Mouse (Mus musculus) spleen, postnatal 10 days (tissue): ENCODE data around the gene Dab1.

Experiments
- DNase-seq, 2 experiments: peaks; one replicate each; pipeline ENCODE4 v3.0.0; 2021 to 2022; ENCODE audit warnings: low spot score in 2 of 2

Dab1 gene

DNA sequence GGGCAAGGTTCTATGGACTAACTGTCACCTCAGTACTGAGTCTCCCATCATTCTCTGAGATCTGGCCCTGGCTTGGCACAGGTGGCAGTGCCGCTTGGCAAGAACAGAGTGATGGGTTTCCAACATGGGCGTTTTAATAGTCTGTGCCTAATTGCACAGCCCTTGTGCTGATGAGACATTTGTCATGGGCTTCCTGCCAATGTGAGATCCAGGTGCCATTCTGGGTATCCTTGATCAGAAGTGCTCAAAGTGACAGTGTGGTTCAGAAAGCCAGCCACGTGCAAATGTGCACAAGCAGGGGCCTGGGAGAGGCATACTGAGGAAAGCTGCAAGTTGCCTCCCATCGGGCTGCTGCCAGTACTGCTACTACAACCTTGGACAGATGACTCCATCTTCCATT lies 203.5 kb downstream of the Dab1 start:
- no peak for DNase-seq

DNA sequence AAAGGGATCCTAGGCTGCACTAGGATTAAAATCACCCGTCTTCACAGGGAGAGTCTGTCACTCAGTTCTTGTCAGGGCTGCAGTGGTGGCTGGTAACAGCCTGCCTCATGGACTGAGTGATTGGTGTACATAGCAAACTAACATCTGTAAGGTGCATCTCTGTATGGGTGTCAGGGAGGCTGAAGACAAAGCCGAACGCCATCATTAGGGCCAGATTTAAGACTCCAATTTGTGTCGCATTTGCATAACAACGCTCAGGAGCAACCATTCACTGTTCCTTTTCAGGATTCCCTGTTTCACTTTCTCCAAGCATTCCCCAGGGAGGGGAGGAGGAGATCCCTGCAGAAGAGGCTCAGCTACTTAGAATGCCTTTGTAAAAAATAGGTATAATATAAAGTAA lies 219.2 kb downstream of the Dab1 start:
- no peak for DNase-seq

DNA sequence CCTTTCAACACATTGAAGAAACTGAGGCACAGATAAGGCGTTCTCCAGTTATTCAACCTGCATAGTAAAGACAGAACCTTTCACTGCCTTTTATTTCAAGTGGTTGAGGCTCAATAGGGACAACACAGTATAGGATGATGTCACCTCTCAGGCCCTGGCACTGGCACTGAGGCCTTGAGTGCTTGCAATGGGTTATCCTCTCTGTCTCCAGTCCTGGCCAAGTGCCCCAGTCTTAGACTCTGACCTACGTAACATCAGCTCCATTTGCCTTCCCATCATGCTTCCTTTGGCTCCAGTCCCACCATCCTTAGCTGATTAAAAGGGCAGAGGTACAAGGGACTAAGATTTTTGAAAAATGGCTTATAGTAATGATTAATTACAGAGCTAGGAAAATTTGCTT lies 220.4 kb downstream of the Dab1 start:
- DNase-seq: no peak

DNA sequence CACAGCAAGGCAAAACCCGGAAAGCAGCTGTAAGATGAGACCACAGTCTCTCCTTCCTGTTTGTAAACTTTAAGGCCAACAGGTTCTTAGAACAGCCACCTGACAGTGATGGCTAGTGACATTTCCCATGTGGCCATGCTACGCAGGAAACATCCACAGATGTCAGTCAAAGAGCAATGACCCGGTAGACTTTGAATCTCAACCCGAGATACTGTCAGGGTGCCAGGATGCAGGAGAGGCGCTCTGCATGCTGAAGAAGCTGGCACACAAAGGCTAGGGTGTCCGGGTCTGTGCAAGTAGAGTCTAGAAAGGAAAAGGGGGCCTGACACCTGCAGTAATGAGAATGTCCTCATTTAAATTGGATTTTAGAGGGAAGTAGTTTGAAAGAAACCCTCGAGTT lies 222.0 kb downstream of the Dab1 start:
- DNase-seq: no peak

DNA sequence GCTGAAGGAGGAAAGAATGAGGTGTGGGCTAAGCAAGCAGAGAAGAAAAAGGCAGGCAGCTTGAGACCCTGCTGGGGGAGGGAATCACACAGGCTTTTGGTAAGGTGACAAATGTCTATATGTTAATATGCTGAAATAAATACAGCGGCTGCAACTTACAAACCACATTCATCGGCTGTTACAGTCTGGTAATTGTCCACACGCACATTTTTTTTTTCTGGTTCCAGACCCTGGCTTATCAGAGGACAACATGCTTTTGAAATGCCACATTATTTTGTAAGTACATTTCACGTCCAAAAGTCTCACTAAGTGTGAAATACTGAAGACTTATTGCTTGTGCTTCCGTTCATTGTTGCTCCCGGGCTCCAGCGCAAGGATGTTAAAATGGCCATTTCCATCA lies 225.5 kb downstream of the Dab1 start:
- no peak for DNase-seq

DNA sequence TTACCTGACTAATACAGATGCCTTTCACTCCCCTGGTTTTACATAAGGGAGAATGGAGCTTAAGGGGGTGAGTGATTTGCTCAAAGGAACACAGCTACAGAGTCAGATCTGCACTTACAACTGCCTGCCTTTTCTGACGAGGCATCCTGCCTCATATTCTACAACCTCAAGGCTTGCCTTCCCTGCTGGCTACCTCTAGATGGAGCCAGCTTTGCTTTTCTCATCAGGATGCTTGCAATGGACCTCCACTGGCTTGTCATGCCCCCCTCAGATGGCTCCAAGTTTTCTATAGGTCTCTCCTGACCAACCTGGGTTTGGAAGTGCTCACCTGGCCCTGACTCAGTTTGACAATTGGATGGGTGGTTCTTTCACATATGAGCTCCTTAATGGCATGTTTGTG lies 238.0 kb downstream of the Dab1 start:
- DNase-seq: no peak

DNA sequence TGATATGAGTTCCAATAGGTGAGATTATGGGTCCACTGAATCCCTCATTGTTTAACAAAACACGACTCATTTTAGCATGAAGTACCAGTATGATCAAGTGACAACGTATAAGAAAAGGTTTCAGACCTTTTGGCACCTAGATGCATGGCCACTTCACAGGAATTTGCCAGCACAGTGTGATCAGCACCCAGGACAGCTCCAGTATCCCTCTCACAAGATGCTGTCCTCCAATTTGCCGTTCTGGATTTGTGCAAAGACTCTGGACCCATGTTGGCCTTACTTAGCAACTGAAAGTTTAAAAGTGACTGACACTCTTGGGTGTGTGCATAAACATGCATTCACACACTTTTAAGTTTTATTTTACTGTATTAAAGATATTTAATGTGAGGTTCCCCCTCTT lies 256.4 kb downstream of the Dab1 start:
- DNase-seq: no peak

DNA sequence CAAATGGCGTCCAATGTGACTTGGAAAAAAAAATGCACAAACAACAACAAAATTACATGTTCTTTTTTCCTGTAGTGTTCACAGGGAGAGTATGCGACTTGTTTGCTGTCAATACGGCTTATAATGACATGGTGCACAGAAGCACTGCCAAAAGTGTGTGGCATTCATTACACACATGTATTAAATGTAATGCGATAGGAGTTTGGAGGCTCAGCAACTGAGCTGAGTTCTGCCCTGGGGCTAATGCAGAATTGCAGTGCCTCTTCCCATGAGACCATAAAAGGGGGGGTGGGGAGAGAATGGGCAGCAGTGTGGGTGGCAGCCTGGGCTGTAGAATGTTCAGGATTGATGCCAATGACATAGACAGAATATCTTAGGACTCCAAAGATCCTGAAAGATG lies 259.7 kb downstream of the Dab1 start:
- DNase-seq: no peak

DNA sequence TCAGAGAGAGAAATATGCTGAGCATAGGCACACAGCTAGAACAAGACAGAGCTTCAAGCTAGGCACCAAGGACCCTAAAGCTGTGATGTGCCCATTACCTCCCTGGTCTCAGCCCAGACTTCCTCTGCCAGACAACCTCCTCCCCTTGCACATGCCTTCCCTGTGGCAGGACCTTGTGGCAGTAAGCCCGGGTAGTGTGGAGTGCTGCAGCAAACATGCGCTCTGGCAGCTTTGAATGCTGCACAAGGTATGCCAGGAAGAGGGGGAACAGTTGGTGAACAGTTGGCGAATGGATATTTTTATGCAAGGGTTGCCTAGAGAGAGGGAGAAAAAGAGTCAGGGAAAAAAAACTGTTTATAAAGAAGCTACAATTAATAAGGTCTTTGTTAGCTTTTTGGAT lies 262.5 kb downstream of the Dab1 start:
- no peak for DNase-seq

DNA sequence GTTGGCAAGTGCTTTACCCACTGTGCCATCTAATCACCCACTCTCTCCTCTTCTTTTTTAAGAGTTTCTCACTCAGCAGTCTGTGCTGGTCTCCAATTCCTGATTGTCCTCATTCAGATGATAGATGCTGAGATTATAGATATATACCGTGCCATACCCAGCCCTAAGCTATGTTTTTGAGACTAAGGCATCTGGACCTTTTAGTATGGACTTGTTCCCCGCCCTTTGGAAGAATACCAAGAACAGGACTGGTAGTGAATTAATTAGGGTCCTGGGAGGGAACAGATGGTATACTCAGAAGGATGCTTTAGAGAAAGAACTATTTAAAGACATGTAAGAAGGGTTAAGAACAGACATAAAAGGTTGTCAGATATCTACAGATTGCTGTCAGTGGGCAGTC lies 268.9 kb downstream of the Dab1 start:
- no peak for DNase-seq

DNA sequence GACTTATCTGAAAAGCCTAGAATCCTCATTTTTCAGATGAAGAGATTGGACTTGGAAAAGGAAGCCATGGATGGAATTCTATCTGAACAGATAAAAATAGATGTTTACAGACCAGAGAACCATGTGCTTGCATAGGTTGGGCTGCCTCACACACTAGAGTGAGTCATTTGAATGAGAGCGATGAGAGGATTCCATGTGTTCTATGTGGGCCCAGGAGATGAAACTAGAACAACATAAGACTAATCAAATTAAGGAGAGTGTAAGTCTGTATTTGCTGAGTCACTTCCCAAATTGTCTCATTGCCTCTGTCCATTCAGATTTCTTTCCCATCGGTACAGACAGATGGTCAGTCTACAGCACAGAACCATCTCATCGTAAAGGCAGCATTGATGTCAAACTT lies 270.0 kb downstream of the Dab1 start:
- DNase-seq: no peak

DNA sequence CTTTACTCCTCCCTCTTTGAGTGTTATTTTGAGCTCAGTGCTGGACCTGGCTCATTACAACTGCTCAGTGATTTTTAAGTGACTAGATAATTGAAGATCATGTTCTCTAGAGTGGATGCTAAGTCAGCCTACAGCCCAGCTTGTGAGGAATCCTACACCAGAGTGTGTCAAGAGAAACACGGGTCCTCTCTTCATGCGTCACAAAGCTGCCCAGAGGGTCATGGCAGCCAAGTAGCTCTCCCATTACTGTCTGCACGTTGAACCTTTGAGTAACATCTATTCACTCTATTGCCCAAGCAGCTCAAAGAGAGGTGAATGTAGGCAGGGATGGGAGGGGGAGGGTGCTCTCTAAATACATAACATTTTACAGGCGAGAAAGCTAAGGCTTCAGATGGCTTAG lies 277.6 kb downstream of the Dab1 start:
- no peak for DNase-seq

DNA sequence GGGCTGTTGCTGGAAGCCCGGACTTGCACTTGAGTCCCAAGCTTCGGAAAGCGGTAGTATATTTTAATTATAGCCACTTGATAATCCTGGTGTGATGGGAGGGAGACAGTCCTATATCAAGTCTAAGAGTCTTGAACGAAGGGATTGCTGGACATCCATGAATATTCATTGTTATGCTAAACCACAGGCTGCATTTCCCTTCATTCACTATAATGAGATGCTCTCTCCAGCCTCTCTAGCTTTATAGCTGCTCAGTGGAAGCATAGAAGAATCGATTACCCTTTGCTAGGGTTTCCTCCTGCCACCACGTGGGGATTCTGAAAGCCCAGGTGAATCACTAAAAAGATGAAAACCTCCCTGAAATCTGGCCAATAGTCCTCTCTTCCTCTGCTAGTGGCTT lies 278.5 kb downstream of the Dab1 start:
- no peak for DNase-seq

DNA sequence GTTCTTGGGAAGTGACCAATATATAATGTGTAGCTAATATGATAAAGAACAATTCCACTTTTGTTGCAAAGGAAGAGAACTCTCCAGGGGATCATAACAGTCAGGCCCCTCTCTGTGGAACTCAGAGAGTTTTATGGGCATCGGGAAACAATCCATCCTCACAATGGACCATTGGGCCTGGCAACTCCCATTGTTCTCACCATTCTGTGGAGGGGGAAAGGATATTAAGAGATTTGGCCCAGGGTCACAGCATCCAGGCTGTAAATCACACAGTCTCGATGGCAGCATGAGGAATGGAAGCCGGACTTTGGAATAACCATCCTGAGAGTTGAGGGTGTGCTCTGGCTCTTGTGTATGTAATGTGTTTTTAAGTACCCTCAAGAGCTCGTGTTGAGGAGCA lies 292.3 kb downstream of the Dab1 start:
- DNase-seq: no peak

DNA sequence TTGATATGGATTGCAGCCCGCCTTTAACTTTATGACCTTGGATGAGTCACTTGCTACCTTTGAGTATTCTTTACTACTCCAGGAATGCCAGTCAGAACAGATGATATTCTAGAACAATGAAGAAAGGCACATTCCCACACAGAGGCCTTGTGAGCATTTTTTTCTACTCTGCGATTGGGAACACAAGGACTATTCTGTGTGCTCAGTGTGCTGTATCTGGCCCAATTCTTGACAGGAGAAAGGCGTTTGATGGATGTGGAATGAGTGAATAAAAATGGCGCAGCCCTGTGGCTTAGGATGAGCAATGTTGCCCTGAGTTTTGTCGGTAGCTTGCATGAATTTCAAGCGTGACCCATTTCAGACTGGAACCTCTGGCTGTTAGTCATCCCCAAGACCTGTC lies 292.9 kb downstream of the Dab1 start:
- no peak for DNase-seq

DNA sequence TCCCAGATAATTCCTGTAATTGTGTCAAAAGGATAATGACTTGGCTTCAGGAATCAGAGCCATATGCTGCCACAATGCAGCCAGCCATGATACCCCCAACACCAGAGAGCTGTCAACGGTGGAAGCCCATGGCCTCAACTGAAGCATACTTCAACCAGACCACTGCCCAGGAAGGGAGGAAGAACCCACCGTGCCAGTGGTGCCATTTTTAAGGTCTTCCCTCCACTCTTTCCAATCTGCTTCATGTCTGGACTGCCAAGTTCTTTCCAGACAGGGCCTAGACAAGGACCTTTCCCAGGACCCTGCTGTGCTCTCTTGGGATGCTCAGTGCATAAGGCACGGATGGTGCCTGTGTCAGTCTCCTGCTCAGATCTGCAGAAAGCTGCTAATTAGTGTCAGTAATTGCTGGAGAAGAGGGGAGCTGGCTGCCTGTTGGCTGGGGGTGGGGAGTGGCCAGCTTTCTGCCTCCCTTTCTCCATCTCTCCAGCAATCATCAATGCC lies 303.3 kb downstream of the Dab1 start:
- no peak for DNase-seq

DNA sequence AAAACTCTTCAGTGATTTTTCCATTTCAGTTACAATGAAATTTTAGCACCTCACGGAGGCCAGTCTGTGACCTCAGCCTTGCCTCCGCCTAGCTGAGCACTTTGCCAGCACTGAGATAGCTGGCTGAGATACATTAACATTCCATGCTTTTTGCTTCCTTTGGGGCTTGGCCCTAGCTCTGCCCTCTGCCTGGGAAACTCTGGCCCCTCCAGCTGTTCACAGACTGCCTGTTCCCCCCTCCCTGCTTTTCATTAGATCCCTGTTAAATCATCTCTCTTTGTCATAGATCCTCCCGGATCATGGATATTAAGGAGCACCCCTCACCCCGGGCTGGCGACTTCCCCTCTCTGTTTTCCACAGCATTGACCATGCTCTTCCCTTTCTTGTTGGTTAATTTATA lies 307.5 kb downstream of the Dab1 start:
- no peak for DNase-seq

DNA sequence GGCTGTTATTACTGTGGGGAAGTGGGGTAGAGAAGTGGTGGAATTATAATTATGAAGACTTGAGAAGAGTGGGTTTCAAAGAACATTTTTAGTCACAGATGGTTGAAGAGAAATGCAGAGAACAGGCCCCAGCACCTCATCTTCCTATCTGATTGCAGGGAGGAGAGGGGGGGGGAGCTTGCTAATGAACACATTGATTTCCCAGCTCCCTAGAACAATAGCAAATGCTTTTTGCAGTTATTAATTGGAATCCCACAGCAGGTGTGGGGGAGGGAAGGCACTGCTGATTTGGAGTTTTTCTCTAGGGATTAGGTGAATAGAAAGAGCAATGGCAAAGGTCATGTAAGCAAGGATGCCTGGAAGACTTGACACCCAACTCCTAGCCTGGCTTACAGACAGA lies 310.5 kb downstream of the Dab1 start:
- no peak for DNase-seq

DNA sequence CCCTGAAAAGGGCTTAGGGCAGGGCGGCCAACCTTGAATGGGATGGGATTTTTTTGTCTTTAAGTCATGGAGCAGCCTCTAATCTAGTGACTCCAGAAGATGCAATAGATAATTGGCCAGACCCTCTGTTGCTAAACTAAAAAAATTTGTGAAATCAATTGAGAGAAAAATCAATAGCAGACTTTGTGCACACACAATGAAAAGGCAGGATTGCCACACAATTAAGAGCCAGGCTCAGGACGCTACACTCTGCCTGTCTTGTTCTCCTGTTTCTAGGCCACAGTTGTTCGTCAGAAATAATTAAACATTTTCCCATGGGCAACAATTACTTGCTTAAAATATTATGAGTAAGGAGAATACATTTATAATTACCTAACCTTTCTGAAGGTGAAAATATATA lies 315.2 kb downstream of the Dab1 start:
- DNase-seq: no peak

DNA sequence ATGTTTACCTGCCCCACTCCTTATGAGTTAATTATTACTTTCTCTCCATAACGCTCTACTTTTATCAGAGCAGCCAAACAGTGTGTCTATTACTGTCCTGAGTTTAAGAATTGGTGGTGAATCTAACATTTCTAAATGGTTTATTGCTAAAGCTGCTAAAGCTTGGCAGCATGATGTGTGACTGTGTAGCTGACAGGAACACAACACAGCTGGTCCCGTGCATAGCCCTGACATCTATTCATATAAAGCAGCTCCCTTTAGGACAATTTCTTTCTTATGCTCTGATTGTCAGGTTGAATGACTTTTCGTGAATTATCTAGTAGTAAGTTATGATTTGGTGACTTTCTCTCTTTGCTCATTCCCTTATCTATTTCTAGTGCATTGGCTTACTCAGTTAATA lies 329.1 kb downstream of the Dab1 start:
- no peak for DNase-seq

DNA sequence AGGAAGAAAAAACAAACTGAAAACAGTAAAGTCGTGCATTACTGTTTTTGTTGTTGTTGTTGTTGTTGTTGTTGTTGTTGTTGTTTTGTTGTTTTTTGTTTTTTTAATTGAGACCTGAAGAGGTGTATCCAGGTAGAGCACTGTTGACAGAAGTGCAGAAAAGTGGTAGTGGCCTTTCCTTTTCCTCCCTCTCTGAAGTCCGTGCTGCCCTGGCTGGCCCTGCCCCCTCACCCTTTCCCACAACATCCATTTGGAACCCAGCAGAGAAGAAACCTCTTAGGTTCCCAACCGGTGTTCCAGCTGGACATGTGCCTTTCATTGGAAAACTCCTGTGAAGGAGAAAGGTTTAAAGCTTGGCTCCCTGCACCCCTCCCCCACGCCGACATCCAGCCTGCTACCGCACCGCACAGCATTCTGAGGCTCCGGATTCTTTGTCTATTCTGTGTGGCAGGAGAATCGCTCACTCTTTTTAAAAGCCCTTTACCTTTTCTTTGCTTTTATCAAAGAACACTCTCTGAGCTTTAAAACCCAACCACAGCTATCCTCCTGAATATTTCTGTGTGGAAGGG lies 334.6 kb downstream of the Dab1 start:
- no peak for DNase-seq

DNA sequence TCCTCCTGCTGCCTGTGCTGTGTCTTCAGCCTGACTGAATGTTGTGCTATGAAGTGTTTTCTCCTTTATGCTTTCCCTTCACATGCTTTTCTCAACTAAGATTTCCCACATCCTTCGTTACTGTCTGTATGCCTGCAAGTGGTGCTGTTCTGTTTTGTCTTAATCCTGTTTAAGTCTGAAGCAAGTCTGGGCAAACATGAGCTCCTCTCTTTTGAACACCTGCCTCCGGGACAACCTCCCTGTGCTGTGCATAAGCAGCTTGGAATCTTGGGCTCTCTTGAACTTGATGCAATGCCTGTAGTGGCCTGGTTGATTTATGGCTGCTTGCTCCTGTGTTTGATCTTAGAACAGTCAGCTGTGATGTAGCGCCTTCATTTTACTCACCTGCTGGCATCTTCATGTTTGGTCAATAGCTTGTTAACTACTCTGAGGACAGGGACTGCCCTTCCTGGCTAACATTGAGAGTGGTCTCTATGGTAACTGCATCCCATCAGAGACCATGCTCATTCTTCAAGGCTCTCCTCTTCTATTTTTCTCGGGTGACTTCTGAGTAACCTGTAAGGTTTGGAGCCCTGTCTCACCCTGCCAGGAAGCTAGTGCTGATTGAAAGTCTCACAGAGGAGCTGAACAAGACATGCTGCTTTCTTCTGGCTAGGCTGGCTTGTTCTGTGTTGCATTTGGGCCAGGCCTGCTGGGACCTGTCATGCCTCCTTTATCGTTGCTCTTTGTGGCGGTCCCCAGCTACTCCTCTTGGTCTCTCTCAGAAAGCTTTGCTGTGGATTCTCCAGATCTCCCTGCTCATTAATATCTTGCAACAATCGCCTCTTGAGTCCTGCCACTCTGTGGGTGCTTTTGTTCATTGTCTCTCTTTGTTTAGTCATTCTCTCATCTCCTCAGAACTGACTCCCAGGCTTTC lies 342.2 kb downstream of the Dab1 start:
- no peak for DNase-seq

DNA sequence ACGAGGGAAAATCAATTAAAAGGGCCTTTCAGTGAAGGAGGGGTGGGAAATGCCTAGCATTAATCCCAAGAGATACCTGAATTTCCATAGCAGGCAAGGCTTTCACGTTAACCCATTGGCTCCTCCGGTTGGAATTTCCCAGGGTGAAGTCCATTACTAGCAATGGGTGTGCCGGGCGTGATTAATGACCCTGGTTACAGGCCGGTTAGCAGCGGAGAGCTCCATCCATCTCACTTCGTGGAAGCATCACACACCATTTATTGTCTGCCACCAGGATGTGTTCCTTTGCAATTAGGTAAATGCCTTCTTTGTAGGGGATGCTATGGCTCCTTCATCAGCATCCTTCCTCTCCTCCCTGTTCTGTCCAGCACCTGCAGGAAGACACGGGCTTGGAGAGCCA lies 350.7 kb downstream of the Dab1 start:
- no peak for DNase-seq

DNA sequence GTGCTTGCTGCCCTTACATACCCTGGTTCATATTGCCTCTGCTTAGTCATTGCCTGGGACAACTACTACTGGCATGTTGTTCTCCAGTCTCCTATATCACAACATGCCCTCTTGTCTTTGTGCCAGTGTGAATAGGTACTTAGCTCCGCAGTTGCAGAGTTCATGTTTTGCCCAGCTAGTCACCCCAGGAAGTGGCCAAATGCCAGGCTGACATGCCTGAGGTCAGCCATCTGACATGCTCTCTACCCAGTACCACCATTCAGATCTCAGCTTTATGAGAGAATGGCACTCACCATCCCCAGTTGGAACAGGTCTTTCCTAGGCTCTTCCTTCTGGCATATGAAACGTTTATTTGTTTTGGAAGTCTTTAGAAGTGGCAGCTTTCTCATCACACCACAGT lies 355.4 kb downstream of the Dab1 start:
- no peak for DNase-seq
